Mouse (Mus musculus): ENCODE data around the gene Best1.

- TF ChIP-seq CTCF (conservative IDR thresholded peaks at IDR 0.05; ENCODE audit: low read length) (no peak), NANOG (IDR thresholded peaks at IDR 0.05; ENCODE audit: borderline replicate concordance, low read length) (no peak)
Observed at GRCm38 (mm10) chr19:10042232-10042631, 40.8 kb upstream of the Best1 start.

All from E14TG2a.4 (cell line).